Mouse (Mus musculus) lung, embryonic 16.5 days (tissue): ENCODE data around the gene Coq10b. TPM values are rescaled to one million over a fixed set of nuclear protein-coding genes. Genes with fewer than 3 reads are reported as not detected.

Source experiments
- ATAC-seq: fragments of 200-750 bp; cut with Nextera tagmentation; 2 replicates; pipeline ENCODE4 v1.8.0; 2017; ENCODE audit warnings: low read depth, mild to moderate bottlenecking, moderate library complexity
- H3K27ac ChIP-seq: fragments of 300-500 bp; sonication (generic); 2 replicates; pipeline ENCODE4 v1.5.1; 2014; ENCODE audit warnings: mild to moderate bottlenecking, control low read depth, low read length
- H3K27me3 ChIP-seq: fragments of 300-500 bp; sonication (generic); 2 replicates; pipeline ENCODE4 v1.6.1; 2014; ENCODE audit warnings: low read depth, low read length, mixed read lengths; ENCODE audit not compliant: control insufficient read depth, insufficient read depth
- H3K36me3 ChIP-seq: fragments of 300-500 bp; sonication (generic); 2 replicates; pipeline ENCODE4 v1.6.1; 2014; ENCODE audit warnings: low read length; ENCODE audit not compliant: control insufficient read depth, insufficient read depth
- H3K4me1 ChIP-seq: fragments of 300-500 bp; sonication (generic); replicated peaks from 2 replicates; pipeline ENCODE4 v1.6.1; 2014; ENCODE audit warnings: low read length, mixed read lengths; ENCODE audit not compliant: control insufficient read depth, insufficient read depth
- H3K4me2 ChIP-seq: fragments of 300-500 bp; sonication (generic); 2 replicates; pipeline ENCODE4 v1.6.1; 2014; ENCODE audit warnings: low read depth, low read length, control low read depth
- H3K4me3 ChIP-seq: fragments of 300-500 bp; sonication (generic); 2 replicates; pipeline ENCODE4 v1.5.1; 2014; ENCODE audit warnings: mild to moderate bottlenecking, low read length, control low read depth
- H3K9ac ChIP-seq: fragments of 300-500 bp; sonication (generic); 2 replicates; pipeline ENCODE4 v1.6.1; 2014; ENCODE audit warnings: low read length, control low read depth
- H3K9me3 ChIP-seq: fragments of 300-500 bp; sonication (generic); 2 replicates; pipeline ENCODE4 v1.6.1; 2016; ENCODE audit warnings: low read length; ENCODE audit not compliant: control insufficient read depth
- WGBS: fragments of 180-500 bp; shearing (Covaris S2); extraction: QIAGEN DNeasy Blood & Tissue Kit; methylation state at CpG from one replicate; pipeline ENCODE4 v1.1.7; 2014; 5-methylcytosine and 5-hydroxymethylcytosine counted together
- polyA plus RNA-seq: library from polyadenylated mRNA; unstranded; fragments of >200 nt; fragmentation: Nextera tagmentation; extraction: Ambion mirVana; gene quantifications from 2 replicates; pipeline ENCODE4 v1.2.1, GENCODE M21; 2015

The Coq10b gene
- polyA plus RNA-seq, 1 experiment from 2014 or later = 18.0 TPM

- H3K4me3 ChIP-seq = no peak overlapping the region
- no peak overlapping the region for H3K27ac ChIP-seq
- no peak for ATAC-seq
- 88% methylated on average over 4 of the region's 4 CpGs for WGBS
- H3K9me3 ChIP-seq = no peaks in the 10 kb centered on the region
- no peak overlapping the region for H3K4me2 ChIP-seq
- H3K9ac ChIP-seq = no peak overlapping the region
- H3K4me1 ChIP-seq = no peaks in the 10 kb centered on the region
- H3K36me3 ChIP-seq = no peaks in the 10 kb centered on the region
- H3K27me3 ChIP-seq = no peaks in the 10 kb centered on the region
Measured at GRCm38 (mm10) chr1:55109066-55109766, 56.6 kb downstream of the Coq10b start.

Other genes with a start within 250 kb of the Coq10b start
- 19.5 and 25.6 TPM in 2 replicates for gene Ankrd44, start 126.4 kb upstream of the Coq10b start, polyA plus RNA-seq
- gene Sf3b1, start 25.3 kb upstream of the Coq10b start, polyA plus RNA-seq = 293 and 321 TPM in 2 replicates
- 245 and 281 TPM in 2 replicates for gene Hspe1, start 35.4 kb downstream of the Coq10b start, polyA plus RNA-seq
- gene Hspd1, start 35.5 kb downstream of the Coq10b start, polyA plus RNA-seq = 253 and 283 TPM in 2 replicates
- gene Mob4, start 78.5 kb downstream of the Coq10b start, polyA plus RNA-seq = 143 and 145 TPM in 2 replicates
- gene Rftn2, start 174.0 kb downstream of the Coq10b start, polyA plus RNA-seq = 14.1 and 14.6 TPM in 2 replicates
- gene Mars2, start 184.4 kb downstream of the Coq10b start, polyA plus RNA-seq = 2.4 TPM in 2 replicates